Mouse (Mus musculus) limb, embryonic 10.5 days (tissue): Measurements from ENCODE around the gene Mgl2. TPM values are rescaled to one million over a fixed set of nuclear protein-coding genes. Genes with fewer than 3 reads are reported as not detected.

Experiments
- DNase-seq: peaks from one replicate; pipeline ENCODE4 v3.0.0-alpha.2; 2017; ENCODE audit warnings: low spot score
- H3K27ac ChIP-seq: fragments of 300-500 bp; sonication (generic); 2 replicates; pipeline ENCODE4 v1.5.1; 2016; ENCODE audit warnings: mild to moderate bottlenecking
- H3K27me3 ChIP-seq: fragments of 300-500 bp; sonication (generic); 2 replicates; pipeline ENCODE4 v1.6.1; 2016; ENCODE audit warnings: low read depth, mild to moderate bottlenecking; ENCODE audit not compliant: poor library complexity, severe bottlenecking
- H3K36me3 ChIP-seq: fragments of 300-500 bp; sonication (generic); 2 replicates; pipeline ENCODE4 v1.6.1; 2016; ENCODE audit warnings: mild to moderate bottlenecking, moderate library complexity
- H3K4me1 ChIP-seq: fragments of 300-500 bp; sonication (generic); 2 replicates; pipeline ENCODE4 v1.6.1; 2016
- H3K4me3 ChIP-seq: fragments of 300-500 bp; sonication (generic); 2 replicates; pipeline ENCODE4 v1.5.1; 2016; ENCODE audit warnings: mild to moderate bottlenecking, moderate library complexity
- H3K9me3 ChIP-seq: fragments of 300-500 bp; sonication (generic); replicated peaks from 2 replicates; pipeline ENCODE4 v1.6.1; 2016; ENCODE audit warnings: mild to moderate bottlenecking
- WGBS: fragments of 180-500 bp; shearing (Covaris S2); methylation state at CpG from one replicate; pipeline ENCODE4 v1.1.7; 2016; 5-methylcytosine and 5-hydroxymethylcytosine counted together
- polyA plus RNA-seq: library from polyadenylated mRNA; unstranded; fragments of >200 nt; fragmentation: Nextera tagmentation; extraction: Ambion mirVana; gene quantifications from 2 replicates; pipeline ENCODE4 v1.2.1, GENCODE M21; 2016

The Mgl2 gene
- polyA plus RNA-seq, 1 experiment from 2014 or later = 0.16 TPM

DNA sequence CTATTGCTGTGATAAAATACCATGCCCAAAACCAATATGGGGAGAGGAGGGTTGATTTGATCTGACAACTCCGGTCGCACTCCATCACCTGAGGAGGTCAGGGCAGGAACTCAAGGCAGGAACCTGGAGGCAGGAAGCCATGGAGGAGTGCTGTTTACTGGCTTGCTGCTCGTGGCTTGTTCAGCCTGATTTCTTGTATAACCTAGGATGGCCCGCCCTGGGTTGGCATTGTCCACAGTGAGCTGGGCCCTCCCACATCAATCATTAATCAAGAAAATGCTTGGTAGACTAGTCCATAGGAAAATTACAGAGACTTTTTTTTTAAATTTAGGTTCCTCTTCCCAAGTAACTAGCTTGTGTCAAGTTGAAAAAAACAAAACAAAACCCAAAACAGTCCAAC lies 44.4 kb downstream of the Mgl2 start:
- Histone ChIP-seq H3K9me3 (no peaks in the 10 kb centered on the region), H3K36me3 (no peaks in the 10 kb centered on the region), H3K4me1 (no peaks in the 10 kb centered on the region), H3K4me3 (no peak overlapping the region), H3K27ac (no peak overlapping the region), H3K27me3 (no peaks in the 10 kb centered on the region)
- DNase-seq = no peak
- WGBS = 79% methylated on average over 4 of the region's 4 CpGs

DNA sequence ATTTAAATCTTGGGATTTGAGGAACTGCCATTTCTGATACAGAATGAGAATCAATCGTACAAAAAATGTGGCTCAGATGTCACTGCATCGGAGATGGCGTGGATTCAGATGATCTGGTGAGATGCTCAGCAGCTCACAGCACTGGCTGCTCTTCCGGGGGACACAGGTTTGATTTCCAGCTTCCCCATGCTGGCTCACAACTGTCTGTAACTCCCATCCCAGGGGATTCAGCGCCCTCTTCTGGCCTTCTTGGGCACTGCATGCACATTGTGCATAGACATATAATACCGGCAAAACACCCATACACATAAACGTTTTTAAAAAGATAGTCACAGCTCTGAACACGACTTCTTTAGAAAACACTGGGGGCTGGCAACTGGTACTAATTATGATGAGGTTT lies 47.5 kb downstream of the Mgl2 start:
- no peak for DNase-seq
- Histone ChIP-seq H3K27ac (no peak overlapping the region), H3K36me3 (no peaks in the 10 kb centered on the region), H3K27me3 (no peaks in the 10 kb centered on the region), H3K4me3 (no peak overlapping the region), H3K9me3 (no peaks in the 10 kb centered on the region), H3K4me1 (no peaks in the 10 kb centered on the region)
- 76% methylated on average over 8 of the region's 8 CpGs for WGBS

DNA sequence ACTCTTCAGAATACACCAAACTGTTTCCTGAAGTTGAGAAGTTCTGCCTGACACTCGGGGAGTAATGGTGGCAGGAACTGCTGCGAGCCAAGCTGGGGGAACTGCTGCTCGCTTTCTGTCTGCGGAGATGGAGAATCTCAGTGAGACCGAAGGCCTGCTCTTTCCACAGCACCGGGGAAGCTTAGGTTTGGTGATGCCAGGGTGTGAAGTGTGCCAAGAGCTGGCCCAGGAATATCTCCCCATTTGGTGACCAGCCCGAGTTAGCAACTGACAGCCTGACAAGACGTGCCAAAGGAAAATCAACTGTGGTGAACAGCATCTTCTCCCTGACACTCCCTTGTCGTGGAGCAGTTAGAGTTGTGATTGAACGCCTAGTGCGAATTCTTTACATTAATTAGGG lies 48.2 kb downstream of the Mgl2 start:
- WGBS = 86% methylated on average over 11 of the region's 11 CpGs
- Histone ChIP-seq H3K27me3 (no peaks in the 10 kb centered on the region), H3K9me3 (no peaks in the 10 kb centered on the region), H3K27ac (no peak overlapping the region), H3K4me1 (no peaks in the 10 kb centered on the region), H3K36me3 (no peaks in the 10 kb centered on the region), H3K4me3 (no peak overlapping the region)
- no peak for DNase-seq

DNA sequence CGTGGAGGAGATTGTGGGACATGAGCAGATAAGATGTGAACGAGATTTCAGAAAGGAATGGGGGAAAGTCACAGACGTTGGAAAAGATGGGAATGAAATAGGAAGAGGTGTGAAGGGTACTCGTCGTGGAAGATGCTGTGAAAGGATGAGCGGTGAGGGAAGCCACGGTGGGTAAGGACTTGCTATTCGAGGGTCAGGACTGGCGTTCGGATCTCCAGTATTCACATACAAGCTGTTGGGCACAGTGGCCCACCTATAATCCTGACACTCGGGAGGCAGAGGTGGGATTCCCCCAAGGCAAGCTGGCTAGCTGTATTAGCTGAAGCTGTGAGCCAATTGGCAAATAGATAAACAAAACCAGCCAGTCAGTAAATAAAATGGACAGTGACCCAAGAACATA lies 48.6 kb downstream of the Mgl2 start:
- 79% methylated on average over 11 of the region's 11 CpGs for WGBS
- Histone ChIP-seq H3K4me3 (no peak overlapping the region), H3K9me3 (no peaks in the 10 kb centered on the region), H3K36me3 (no peaks in the 10 kb centered on the region), H3K27me3 (no peaks in the 10 kb centered on the region), H3K27ac (no peak overlapping the region), H3K4me1 (no peaks in the 10 kb centered on the region)
- DNase-seq = no peak

- H3K27me3 ChIP-seq = no peaks in the 10 kb centered on the region
- H3K9me3 ChIP-seq = no peaks in the 10 kb centered on the region
- no peak overlapping the region for H3K27ac ChIP-seq
- H3K4me1 ChIP-seq = no peaks in the 10 kb centered on the region
- DNase-seq = no peak
- H3K36me3 ChIP-seq = no peaks in the 10 kb centered on the region
- 50% methylated on average over 14 of the region's 14 CpGs for WGBS
- no peak overlapping the region for H3K4me3 ChIP-seq
Measured at GRCm38 (mm10) chr11:70179401-70179800, 49.3 kb downstream of the Mgl2 start.

DNA sequence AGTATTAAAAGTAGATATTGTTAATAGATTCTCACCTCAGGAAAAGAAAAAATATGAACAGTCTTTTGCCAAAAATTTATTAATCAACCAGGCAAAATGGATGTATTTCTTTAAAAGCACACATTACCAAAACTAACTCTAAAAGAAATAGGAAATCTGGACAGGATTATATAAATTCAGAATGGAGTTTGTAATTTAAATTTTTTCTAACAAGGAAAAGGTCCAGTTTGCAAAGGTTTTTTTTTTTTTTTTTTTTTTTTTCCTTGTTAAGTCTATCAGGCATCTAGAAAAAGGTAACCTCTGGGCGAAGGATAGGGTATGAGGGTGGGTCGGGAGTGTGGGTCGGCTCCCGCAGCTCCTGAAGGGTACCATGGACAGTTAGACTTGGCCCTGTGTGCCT lies 50.4 kb downstream of the Mgl2 start:
- Histone ChIP-seq H3K4me1 (no peaks in the 10 kb centered on the region), H3K27me3 (no peaks in the 10 kb centered on the region), H3K9me3 (no peaks in the 10 kb centered on the region), H3K4me3 (no peak overlapping the region), H3K36me3 (no peaks in the 10 kb centered on the region), H3K27ac (no peak overlapping the region)
- no peak for DNase-seq
- WGBS = 91% methylated on average over 4 of the region's 4 CpGs

GRCm38 (mm10) chr11:70185120-70185519 lies 55.0 kb downstream of the Mgl2 start:
- H3K4me3 ChIP-seq = no peak overlapping the region
- no peaks in the 10 kb centered on the region for H3K27me3 ChIP-seq
- H3K36me3 ChIP-seq = no peaks in the 10 kb centered on the region
- H3K9me3 ChIP-seq = no peaks in the 10 kb centered on the region
- 86% methylated on average over 7 of the region's 7 CpGs for WGBS
- H3K4me1 ChIP-seq = no peaks in the 10 kb centered on the region
- DNase-seq = no peak
- H3K27ac ChIP-seq = no peak overlapping the region

Other genes with a start within 250 kb of the Mgl2 start
- gene Kctd11, start 248.9 kb upstream of the Mgl2 start, polyA plus RNA-seq = 6.1 and 6.4 TPM in 2 replicates
- 0.93 and 1.7 TPM in 2 replicates for gene Acap1, start 234.8 kb upstream of the Mgl2 start, polyA plus RNA-seq
- 20.2 and 25.8 TPM in 2 replicates for gene 2810408A11Rik, start 229.3 kb upstream of the Mgl2 start, polyA plus RNA-seq
- gene Neurl4, start 229.3 kb upstream of the Mgl2 start, polyA plus RNA-seq = 12.6 and 13.3 TPM in 2 replicates
- gene Gps2, start 216.4 kb upstream of the Mgl2 start, polyA plus RNA-seq = 77.7 and 91.6 TPM in 2 replicates
- 3,029 and 3,766 TPM in 2 replicates for gene Eif5a, start 208.4 kb upstream of the Mgl2 start, polyA plus RNA-seq
- 6.1 TPM in 2 replicates for gene Ybx2, start 194.5 kb upstream of the Mgl2 start, polyA plus RNA-seq
- gene Slc2a4, start 182.1 kb upstream of the Mgl2 start, polyA plus RNA-seq = 19.9 and 29.3 TPM in 2 replicates
- 28.7 and 35.4 TPM in 2 replicates for gene Cldn7, start 165.6 kb upstream of the Mgl2 start, polyA plus RNA-seq
- 22.2 and 24.8 TPM in 2 replicates for gene Ctdnep1, start 149.2 kb upstream of the Mgl2 start, polyA plus RNA-seq
- 154 and 176 TPM in 2 replicates for gene Elp5, start 147.8 kb upstream of the Mgl2 start, polyA plus RNA-seq
- gene Gabarap, start 139.2 kb upstream of the Mgl2 start, polyA plus RNA-seq = 280 and 332 TPM in 2 replicates
- gene Phf23, start 134.6 kb upstream of the Mgl2 start, polyA plus RNA-seq = 101 and 106 TPM in 2 replicates
- 65.2 and 70.6 TPM in 2 replicates for gene Dvl2, start 129.7 kb upstream of the Mgl2 start, polyA plus RNA-seq
- gene Acadvl, start 114.9 kb upstream of the Mgl2 start, polyA plus RNA-seq = 36.4 and 52.1 TPM in 2 replicates
- 8.8 and 12.9 TPM in 2 replicates for gene Dlg4, start 113.4 kb upstream of the Mgl2 start, polyA plus RNA-seq
- gene Asgr1, start 76.2 kb upstream of the Mgl2 start, polyA plus RNA-seq = 0.71 and 0.74 TPM in 2 replicates
- not detected in 2 replicates for gene Asgr2, start 37.7 kb upstream of the Mgl2 start, polyA plus RNA-seq
- not detected in 2 replicates for gene Clec10a, start 25.9 kb downstream of the Mgl2 start, polyA plus RNA-seq
- 0.84 and 1.6 TPM in 2 replicates for gene Slc16a11, start 82.4 kb downstream of the Mgl2 start, polyA plus RNA-seq
- gene Slc16a13, start 90.7 kb downstream of the Mgl2 start, polyA plus RNA-seq = 11.6 and 16.3 TPM in 2 replicates
- 5.6 and 7.5 TPM in 2 replicates for gene Bcl6b, start 99.5 kb downstream of the Mgl2 start, polyA plus RNA-seq
- 220 and 235 TPM in 2 replicates for gene 0610010K14Rik, start 107.6 kb downstream of the Mgl2 start, polyA plus RNA-seq
- gene Gm21988, start 109.5 kb downstream of the Mgl2 start, polyA plus RNA-seq = 9.7 TPM in 2 replicates
- gene Rnasek, start 109.5 kb downstream of the Mgl2 start, polyA plus RNA-seq = 84.7 and 93.5 TPM in 2 replicates
- gene Alox12, start 125.0 kb downstream of the Mgl2 start, polyA plus RNA-seq = 2.0 and 2.9 TPM in 2 replicates
- 0.06 TPM in 1 of 2 replicates, not detected in the other for gene Alox12e, start 192.3 kb downstream of the Mgl2 start, polyA plus RNA-seq
- gene Alox15, start 221.7 kb downstream of the Mgl2 start, polyA plus RNA-seq = not detected in 2 replicates